ENCODE assay signal across 18 mouse cellular contexts in genomic region chr3:70097813-70098212, GRCm38 (mm10).
"Had no signal": no experiment of that assay in that cellular context is flagged by ENCODE, and none has a peak within 500 bp of the region (broad histone marks: within the 10 kb centered on the region; RNA-seq: fewer than 3 reads in every experiment).

No protein-coding gene starts in this region.

- H3K36me3 ChIP-seq: limb, embryonic 10.5 days; liver, embryonic 15.5 days; midbrain, embryonic 10.5 days; neural tube, embryonic 15.5 days; stomach, embryonic 15.5 days had no signal

- H3K4me3 ChIP-seq: left cerebral cortex, adult 2 months; limb, embryonic 10.5 days; liver, embryonic 15.5 days; midbrain, embryonic 10.5 days; myocyte; neural tube, embryonic 15.5 days; stomach, embryonic 15.5 days had no signal

- H3K9ac ChIP-seq: liver, embryonic 15.5 days; neural tube, embryonic 15.5 days; stomach, embryonic 15.5 days had no signal

- H3K4me2 ChIP-seq: liver, embryonic 11.5 days; liver, embryonic 15.5 days; neural tube, embryonic 15.5 days; stomach, embryonic 15.5 days had no signal

- H3K27ac ChIP-seq: kidney, postnatal 0 days; left cerebral cortex, adult 2 months; limb, embryonic 10.5 days; liver, embryonic 15.5 days; midbrain, embryonic 10.5 days; neural tube, embryonic 15.5 days; stomach, embryonic 15.5 days had no signal

- H3K27me3 ChIP-seq: liver, embryonic 15.5 days; neural tube, embryonic 15.5 days; stomach, embryonic 15.5 days had no signal

- ATAC-seq: lung, postnatal 0 days had no signal

- H3K9me3 ChIP-seq: limb, embryonic 10.5 days; liver, embryonic 15.5 days; midbrain, embryonic 10.5 days; neural tube, embryonic 15.5 days; stomach, embryonic 15.5 days had no signal

- H3K4me1 ChIP-seq: limb, embryonic 10.5 days; liver, embryonic 15.5 days; midbrain, embryonic 10.5 days; stomach, embryonic 15.5 days had no signal

- DNase-seq: kidney, adult 11 months; kidney, adult 9 months; kidney, postnatal 4 days; lung, adult 2 months; lung, postnatal 4 days; midbrain, embryonic 14.5 days; thymus, adult 18-20 months; thymus, postnatal 25 days had no signal
